Mouse (Mus musculus): ENCODE measurements around the gene Tmem106c.

The Tmem106c gene

DNA sequence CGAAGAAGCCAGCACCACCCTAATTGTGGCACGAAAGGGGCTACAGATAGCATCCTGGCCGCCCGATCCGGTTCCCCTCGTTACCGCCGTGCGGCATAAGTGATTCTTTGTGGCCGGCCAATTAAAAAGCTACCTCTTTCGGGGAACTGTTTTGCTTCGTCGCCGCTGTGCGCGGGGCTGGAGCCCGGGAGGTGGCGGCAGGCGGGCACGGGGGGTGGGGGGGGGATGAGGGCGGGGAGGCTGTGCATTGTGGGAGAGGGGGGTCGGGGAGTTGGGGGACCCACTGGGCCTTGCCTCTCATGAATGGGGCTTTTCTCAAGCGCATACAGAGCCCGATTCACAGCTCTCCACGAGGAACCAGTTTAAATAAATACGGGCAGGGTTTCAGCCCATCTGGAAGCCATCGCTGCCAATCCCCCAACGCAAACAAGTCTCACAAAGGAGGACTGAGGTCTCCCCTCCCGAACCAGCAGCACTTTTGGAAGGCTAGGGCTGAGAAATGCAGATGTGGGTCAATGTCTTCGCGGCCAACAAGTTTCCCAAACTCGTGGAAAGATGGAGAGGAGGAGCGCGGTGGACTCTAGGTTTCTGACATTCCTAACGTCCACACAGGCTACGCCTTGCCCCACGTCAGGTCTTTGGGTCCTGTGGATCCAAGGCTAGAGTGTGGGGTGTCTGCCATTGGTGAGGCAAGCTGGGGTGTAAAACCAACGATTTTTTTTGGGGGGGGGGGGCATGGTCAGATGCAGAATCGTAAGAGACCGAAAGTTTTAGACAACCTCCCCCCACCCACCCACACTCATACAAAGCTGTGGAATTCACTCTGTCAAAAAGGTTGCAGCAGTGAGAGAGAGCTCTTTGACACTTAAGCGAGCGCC is 38.4 kb downstream of the Tmem106c start:
- DNase-seq = no peak

GRCm38 (mm10) chr15:98002991-98003821 is 39.2 kb downstream of the Tmem106c start:
- DNase-seq = peak in 1 of 2 experiments; percentile 13

- no peak for DNase-seq
Measured at GRCm38 (mm10) chr15:98003822-98004739, 40.1 kb downstream of the Tmem106c start, which contains the start of gene Col2a1. TSS of gene Col2a1 (minus strand) at chr15:98004695.

DNA sequence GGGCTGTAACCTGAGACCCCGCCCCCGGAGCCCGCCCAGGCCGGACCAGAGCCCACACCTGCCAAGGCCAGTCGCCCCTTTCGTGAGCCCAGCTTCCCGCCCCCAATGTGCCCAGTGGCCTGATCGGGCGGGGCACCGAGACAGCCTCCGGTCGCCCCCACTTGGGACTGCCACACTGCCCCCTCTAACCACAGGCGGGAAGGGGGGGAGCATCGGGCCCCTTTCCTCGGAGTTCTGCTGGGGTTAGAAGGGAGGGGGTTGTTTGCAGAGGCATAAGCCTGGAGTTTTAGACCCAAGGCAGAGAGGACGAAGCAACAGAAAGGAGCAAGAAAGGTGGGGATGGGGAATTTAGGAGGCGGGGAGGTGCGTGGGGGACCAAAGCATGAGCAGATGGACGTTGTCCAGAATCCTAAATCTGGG is 40.8 kb downstream of the Tmem106c start:
- DNase-seq = no peak

DNA sequence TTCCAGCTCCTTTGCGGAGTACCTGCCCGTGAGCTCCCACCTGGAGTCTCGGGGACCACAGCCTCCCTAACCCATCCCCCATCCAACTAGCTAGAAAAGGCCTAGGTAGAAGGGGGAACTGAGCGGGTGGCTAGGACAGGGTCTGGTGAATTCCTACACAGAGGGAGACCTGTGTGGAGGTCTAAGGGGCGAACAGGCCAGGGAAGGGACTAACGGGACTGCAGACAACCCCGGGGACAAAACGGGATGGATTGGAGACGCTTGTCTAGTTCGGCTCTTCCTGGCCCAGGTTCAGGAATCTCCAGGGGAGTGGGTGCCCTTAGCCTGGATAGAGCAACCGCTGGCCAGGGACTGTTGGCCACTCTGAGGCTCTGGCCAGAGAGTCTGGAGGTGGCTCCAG is 41.2 kb downstream of the Tmem106c start:
- no peak for DNase-seq

GRCm38 (mm10) chr15:98012810-98013209 is 48.8 kb downstream of the Tmem106c start:
- no peak for DNase-seq

GRCm38 (mm10) chr15:98017925-98018324 is 53.9 kb downstream of the Tmem106c start:
- DNase-seq = no peak

DNA sequence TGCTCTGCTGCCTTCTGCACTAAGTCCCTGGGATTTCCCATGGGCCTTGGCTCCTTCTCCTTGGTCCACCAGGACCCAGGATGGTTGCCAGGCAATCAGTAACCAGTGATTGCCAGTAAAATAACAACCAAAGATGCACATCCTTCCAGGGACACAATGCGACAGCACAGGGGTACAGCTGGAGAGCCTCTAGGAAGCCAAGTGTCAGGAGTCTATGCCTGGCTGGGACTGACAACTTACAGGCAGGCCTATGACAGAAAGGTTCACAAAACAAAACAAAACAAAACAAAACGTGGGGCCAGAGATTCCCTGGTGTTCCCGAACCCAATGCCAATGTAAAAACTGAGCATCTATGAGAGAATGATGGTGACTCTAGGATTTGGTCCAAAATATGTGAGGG is 55.0 kb downstream of the Tmem106c start:
- no peak for DNase-seq

Data from spleen, adult 18-20 months (tissue).